Mouse (Mus musculus) kidney, embryonic 14.5 days (tissue): ENCODE measurements around the gene Tmf1. TPM values are rescaled to one million over a fixed set of nuclear protein-coding genes. Genes with fewer than 3 reads are reported as not detected.

Experiments
- ATAC-seq: fragments of 200-750 bp; cut with Nextera tagmentation; 2 replicates; pipeline ENCODE4 v1.8.0; 2017; ENCODE audit warnings: moderate number of reproducible peaks, mild to moderate bottlenecking, moderate TSS enrichment, moderate library complexity; ENCODE audit not compliant: low FRiP score, low TSS enrichment
- H3K27ac ChIP-seq: fragments of 300-500 bp; sonication (generic); 2 replicates; pipeline ENCODE4 v1.5.1; 2014; ENCODE audit warnings: low read depth, mild to moderate bottlenecking, low read length, moderate library complexity, mixed read lengths
- H3K27me3 ChIP-seq: fragments of 300-500 bp; sonication (generic); 2 replicates; pipeline ENCODE4 v1.6.1; 2014; ENCODE audit warnings: mild to moderate bottlenecking, low read length; ENCODE audit not compliant: control insufficient read depth, insufficient read depth
- H3K36me3 ChIP-seq: fragments of 300-500 bp; sonication (generic); 2 replicates; pipeline ENCODE4 v1.6.1; 2014; ENCODE audit warnings: low read length, mixed read lengths; ENCODE audit not compliant: control insufficient read depth, insufficient read depth
- H3K4me1 ChIP-seq: fragments of 300-500 bp; sonication (generic); 2 replicates; pipeline ENCODE4 v1.6.1; 2014; ENCODE audit warnings: low read length, mixed read lengths; ENCODE audit not compliant: control insufficient read depth, insufficient read depth
- H3K4me2 ChIP-seq: fragments of 300-500 bp; sonication (generic); replicated peaks from 2 replicates; pipeline ENCODE4 v1.6.1; 2014; ENCODE audit warnings: low read depth, mild to moderate bottlenecking, low read length
- H3K4me3 ChIP-seq: fragments of 300-500 bp; sonication (generic); 2 replicates; pipeline ENCODE4 v1.5.1; 2014; ENCODE audit warnings: mild to moderate bottlenecking, low read length
- H3K9ac ChIP-seq: fragments of 300-500 bp; sonication (generic); 2 replicates; pipeline ENCODE4 v1.6.1; 2014; ENCODE audit warnings: low read depth, mild to moderate bottlenecking, low read length, moderate library complexity
- H3K9me3 ChIP-seq: fragments of 300-500 bp; sonication (generic); 2 replicates; pipeline ENCODE4 v1.6.1; 2016; ENCODE audit warnings: low read length; ENCODE audit not compliant: control insufficient read depth
- WGBS: fragments of 180-500 bp; shearing (Covaris S2); extraction: QIAGEN DNeasy Blood & Tissue Kit; methylation state at CpG from one replicate; pipeline ENCODE4 v1.1.7; 2014; 5-methylcytosine and 5-hydroxymethylcytosine counted together
- polyA plus RNA-seq: library from polyadenylated mRNA; unstranded; fragments of >200 nt; fragmentation: Nextera tagmentation; extraction: Ambion mirVana; gene quantifications from 2 replicates; pipeline ENCODE4 v1.2.1, GENCODE M21; 2014

The Tmf1 gene
- polyA plus RNA-seq, 1 experiment from 2014 or later = 36.7 TPM

DNA sequence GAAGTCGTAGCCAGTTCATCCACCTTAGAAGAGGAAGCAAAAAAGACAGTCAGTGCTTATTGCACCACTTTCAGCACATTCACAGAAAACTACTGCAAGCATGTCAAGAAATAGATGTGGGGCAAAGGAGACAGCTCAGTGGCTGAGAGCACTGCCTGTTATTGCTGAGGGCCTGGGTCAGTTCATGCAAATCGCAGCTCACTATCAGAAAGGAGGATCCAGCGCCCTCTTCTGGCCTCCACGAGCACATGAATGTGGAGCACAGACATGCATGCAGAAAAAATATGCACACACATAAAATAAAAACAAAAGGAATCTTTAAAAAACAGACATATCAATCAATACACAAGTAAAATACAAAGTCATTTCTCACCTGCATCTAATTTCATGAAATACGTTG is 47.9 kb downstream of the Tmf1 start:
- Histone ChIP-seq H3K36me3 (peaks cover 3% of the 10 kb centered on the region; the same call in 1 of the 2 replicates), H3K4me2 (no peak overlapping the region), H3K4me3 (no peak overlapping the region), H3K9ac (no peak overlapping the region), H3K9me3 (no peaks in the 10 kb centered on the region), H3K27ac (no peak overlapping the region), H3K27me3 (no peaks in the 10 kb centered on the region), H3K4me1 (no peaks in the 10 kb centered on the region)
- no peak for ATAC-seq
- WGBS = 82% methylated on average over 5 of the region's 5 CpGs

DNA sequence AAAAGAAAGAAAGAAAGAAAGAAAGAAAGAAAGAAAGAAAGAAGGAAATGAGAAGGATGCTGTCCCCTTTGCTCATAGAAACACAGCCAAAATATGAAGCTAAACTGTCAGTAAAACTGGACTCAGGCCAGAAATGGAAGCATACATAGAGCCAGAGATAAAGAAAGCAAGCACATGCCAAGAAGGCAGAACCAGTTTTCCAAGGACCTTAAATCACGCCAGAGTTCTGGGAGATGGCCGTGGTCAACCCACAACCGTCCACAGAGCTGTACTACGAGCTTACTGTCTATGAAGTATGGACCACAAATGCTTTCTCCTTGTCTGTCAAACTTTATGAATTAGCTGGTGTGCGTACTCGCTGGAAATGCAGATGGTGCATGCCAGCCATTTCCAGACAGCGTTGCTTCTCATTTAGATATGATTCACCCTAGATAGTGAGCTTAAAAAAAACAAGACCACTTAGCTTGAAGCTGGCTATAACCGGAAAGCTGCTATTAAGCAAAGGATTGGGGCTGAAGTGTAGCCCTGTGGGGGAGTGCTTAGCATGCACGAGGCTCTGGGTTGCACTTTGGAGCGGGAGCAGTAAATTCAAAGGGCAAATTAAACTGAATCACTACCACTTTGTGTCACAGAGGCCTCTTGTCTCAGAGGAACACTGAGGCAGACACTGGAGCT is 54.4 kb downstream of the Tmf1 start:
- no peaks in the 10 kb centered on the region for H3K36me3 ChIP-seq
- H3K4me1 ChIP-seq = no peaks in the 10 kb centered on the region
- H3K9me3 ChIP-seq = no peaks in the 10 kb centered on the region
- no peak for ATAC-seq
- no peak overlapping the region for H3K27ac ChIP-seq
- no peaks in the 10 kb centered on the region for H3K27me3 ChIP-seq
- H3K4me3 ChIP-seq = no peak overlapping the region
- 64% methylated on average over 10 of the region's 10 CpGs for WGBS
- no peak overlapping the region for H3K4me2 ChIP-seq
- no peak overlapping the region for H3K9ac ChIP-seq

DNA sequence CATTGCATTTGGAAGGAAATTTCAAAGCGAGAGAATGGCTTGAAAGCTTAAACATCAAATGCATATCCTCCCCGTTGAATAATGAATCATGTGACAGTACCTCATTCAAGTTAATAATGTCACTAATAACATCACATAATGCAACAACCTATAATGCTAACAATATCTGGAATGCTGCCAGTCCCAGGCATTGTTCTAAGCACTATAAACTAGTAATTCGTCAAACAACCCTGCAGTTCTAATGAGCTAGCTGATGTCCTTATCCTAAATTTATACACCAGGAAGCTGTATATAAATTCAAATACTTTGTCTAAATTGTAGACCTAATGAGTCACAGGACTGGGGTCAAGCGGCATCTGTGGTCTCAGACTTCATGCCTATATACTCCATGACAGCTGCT is 58.0 kb downstream of the Tmf1 start:
- no peaks in the 10 kb centered on the region for H3K36me3 ChIP-seq
- H3K9ac ChIP-seq = no peak overlapping the region
- no peak overlapping the region for H3K27ac ChIP-seq
- WGBS = 81% methylated on average over 4 of the region's 4 CpGs
- no peak overlapping the region for H3K4me3 ChIP-seq
- ATAC-seq = no peak
- H3K27me3 ChIP-seq = no peaks in the 10 kb centered on the region
- no peak overlapping the region for H3K4me2 ChIP-seq
- H3K9me3 ChIP-seq = no peaks in the 10 kb centered on the region
- no peaks in the 10 kb centered on the region for H3K4me1 ChIP-seq

DNA sequence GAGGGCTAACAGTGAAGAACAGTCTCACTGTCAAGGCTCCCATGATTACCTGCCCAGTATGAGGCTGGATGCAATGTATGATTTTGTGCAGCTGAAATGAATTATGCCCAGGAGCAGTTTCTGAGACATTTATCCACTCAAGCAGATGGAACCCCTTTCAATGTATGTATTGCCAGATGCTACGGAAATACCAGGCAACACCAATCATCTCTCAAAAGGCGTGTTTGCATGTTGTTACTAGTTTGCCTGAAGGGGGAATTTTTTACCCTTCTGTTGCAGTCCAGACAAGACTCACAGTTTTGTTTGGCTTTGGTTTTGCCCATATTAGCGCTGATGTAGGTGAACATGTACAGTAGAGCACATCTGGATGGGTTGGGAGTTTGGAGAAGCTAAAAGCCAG is 60.6 kb downstream of the Tmf1 start:
- ATAC-seq = no peak
- H3K36me3 ChIP-seq = 0 out of 2 replicates have a peak, but pooled peaks cover 4% of the 10 kb centered on the region
- H3K9me3 ChIP-seq = no peaks in the 10 kb centered on the region
- no peaks in the 10 kb centered on the region for H3K27me3 ChIP-seq
- 92% methylated on average over 3 of the region's 3 CpGs for WGBS
- H3K4me2 ChIP-seq = no peak overlapping the region
- H3K27ac ChIP-seq = no peak overlapping the region
- no peak overlapping the region for H3K4me3 ChIP-seq
- no peaks in the 10 kb centered on the region for H3K4me1 ChIP-seq
- H3K9ac ChIP-seq = no peak overlapping the region

DNA sequence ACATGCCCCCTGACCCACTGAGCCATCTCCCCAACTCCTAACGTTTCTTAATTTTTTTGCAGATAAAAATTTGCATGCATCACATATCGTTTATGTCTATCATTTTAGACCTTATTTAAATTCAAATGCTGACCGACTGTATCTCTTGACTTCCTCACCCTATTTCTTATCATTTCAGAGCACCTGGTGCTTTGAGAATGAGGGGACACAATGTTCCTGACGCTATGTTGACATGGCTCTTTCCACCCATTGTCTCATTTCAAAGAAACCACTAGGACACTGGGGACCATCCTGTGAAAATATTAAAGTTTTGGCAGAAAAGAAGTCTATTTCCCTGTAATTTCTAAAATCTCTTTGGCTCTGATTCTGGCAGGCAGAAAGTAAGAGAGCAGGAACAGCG is 62.0 kb downstream of the Tmf1 start:
- Histone ChIP-seq H3K4me3 (no peak overlapping the region), H3K27ac (no peak overlapping the region), H3K4me1 (no peaks in the 10 kb centered on the region), H3K9ac (no peak overlapping the region), H3K4me2 (no peak overlapping the region), H3K9me3 (no peaks in the 10 kb centered on the region), H3K27me3 (no peaks in the 10 kb centered on the region), H3K36me3 (peaks cover 5% of the 10 kb centered on the region; the same call in 1 of the 2 replicates)
- WGBS = 83% methylated on average over 5 of the region's 5 CpGs
- no peak for ATAC-seq

DNA sequence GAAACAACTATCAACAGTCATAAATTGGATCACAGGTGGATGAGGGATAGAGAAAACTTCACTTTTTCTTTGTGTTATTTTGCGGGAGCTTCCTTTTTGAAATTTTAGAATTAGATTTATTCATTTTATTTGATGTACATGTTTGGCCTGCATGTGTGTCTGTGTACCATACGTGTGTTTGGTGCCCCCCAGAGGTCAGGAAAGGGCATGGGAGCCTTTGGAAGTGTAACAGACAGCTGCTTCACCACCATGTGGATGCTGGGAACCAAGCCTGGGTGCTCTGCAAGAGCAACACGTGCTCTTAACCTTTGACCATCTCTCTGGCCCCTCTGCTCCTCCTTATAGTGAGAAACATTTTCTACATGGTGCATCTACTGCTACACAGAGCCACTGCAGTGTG is 64.1 kb downstream of the Tmf1 start:
- Histone ChIP-seq H3K36me3 (peaks cover 9% of the 10 kb centered on the region; the same call in 1 of the 2 replicates), H3K4me2 (no peak overlapping the region), H3K27me3 (no peaks in the 10 kb centered on the region), H3K4me3 (no peak overlapping the region), H3K9me3 (no peaks in the 10 kb centered on the region), H3K27ac (no peak overlapping the region), H3K4me1 (no peaks in the 10 kb centered on the region), H3K9ac (no peak overlapping the region)
- 57% methylated on average over 3 of the region's 3 CpGs for WGBS
- ATAC-seq = no peak

DNA sequence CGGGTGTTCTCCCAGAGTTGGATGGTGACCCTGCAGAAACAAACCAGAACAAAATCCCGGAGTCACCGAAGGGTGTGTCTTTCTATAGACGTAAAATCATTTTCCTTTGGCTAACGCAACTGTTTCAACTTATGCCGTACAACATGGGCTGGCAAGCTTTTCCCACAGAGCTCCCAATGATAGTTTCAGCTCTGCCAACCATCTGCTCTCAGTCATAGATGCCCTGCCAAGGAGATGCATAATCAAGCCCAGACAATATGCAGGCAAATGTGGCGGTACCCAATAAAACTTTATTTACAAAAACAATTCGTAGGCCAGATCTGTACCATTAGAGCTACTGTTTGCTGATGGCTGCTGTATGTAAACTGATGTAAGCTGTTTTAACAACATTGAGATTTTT is 66.7 kb downstream of the Tmf1 start:
- Histone ChIP-seq H3K4me2 (no peak overlapping the region), H3K27ac (no peak overlapping the region), H3K4me3 (no peak overlapping the region), H3K9me3 (no peaks in the 10 kb centered on the region), H3K9ac (no peak overlapping the region), H3K36me3 (peaks cover 9% of the 10 kb centered on the region; the same call in 1 of the 2 replicates), H3K27me3 (no peaks in the 10 kb centered on the region), H3K4me1 (no peaks in the 10 kb centered on the region)
- ATAC-seq = no peak
- WGBS = 96% methylated on average over 8 of the region's 8 CpGs

DNA sequence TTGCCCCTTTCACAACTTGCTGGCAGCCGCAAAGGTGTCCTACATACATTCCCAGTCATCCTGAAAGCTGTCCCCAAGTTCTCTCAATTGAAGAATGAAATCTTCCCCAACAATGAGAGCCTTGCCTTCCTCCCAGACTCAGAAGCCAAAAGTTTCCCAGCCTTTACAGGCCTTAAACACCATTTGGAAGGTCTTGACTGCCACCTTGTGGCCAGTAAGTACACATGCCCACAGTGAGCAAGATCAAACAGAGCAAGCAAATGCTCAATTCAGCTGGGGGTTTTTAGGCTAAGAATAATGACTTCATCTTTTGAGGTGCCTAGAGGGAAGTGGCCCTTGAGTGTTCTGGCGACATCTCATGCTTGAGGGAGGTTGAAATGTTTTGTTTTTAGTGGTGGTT is 72.1 kb downstream of the Tmf1 start:
- peak; percentile 86 for ATAC-seq
- no peaks in the 10 kb centered on the region for H3K9me3 ChIP-seq
- H3K27me3 ChIP-seq = no peaks in the 10 kb centered on the region
- no peaks in the 10 kb centered on the region for H3K4me1 ChIP-seq
- 27% methylated on average over 2 of the region's 2 CpGs for WGBS
- H3K36me3 ChIP-seq = peaks cover 3% of the 10 kb centered on the region; the same call in 1 of the 2 replicates
- H3K4me3 ChIP-seq = no peak overlapping the region
- H3K27ac ChIP-seq = no peak overlapping the region
- H3K9ac ChIP-seq = no peak overlapping the region
- no peak overlapping the region for H3K4me2 ChIP-seq

DNA sequence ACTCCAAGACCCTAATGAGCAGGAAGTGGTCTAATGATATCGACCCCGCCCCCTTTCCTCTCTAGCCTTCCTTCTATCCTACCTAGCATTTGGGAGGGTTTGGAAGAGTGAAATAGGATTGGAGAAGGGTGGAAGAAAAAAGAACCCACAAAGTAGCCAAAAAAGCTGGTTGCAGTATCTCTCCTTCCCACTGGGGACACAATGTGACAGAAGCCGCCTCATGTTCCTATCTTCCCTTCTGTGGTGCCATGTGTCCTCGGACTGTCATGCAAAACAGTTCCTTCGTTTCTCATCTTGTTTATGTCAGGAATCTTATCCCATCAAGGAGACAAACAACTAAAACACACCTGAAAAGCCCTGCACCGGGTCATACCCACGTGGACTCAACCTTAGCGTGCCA is 72.8 kb downstream of the Tmf1 start:
- no peak overlapping the region for H3K27ac ChIP-seq
- ATAC-seq = no peak
- no peaks in the 10 kb centered on the region for H3K27me3 ChIP-seq
- no peak overlapping the region for H3K4me3 ChIP-seq
- H3K4me2 ChIP-seq = no peak overlapping the region
- no peaks in the 10 kb centered on the region for H3K36me3 ChIP-seq
- no peak overlapping the region for H3K9ac ChIP-seq
- 80% methylated on average over 8 of the region's 8 CpGs for WGBS
- H3K9me3 ChIP-seq = no peaks in the 10 kb centered on the region
- no peaks in the 10 kb centered on the region for H3K4me1 ChIP-seq
